Mouse (Mus musculus): ENCODE data around the gene Ppp1r14d. TPM values are rescaled to one million over a fixed set of nuclear protein-coding genes. Genes with fewer than 3 reads are reported as not detected.

The Ppp1r14d gene
- polyA plus RNA-seq, 1 experiment from 2014 or later = not detected

- H3K36me3 ChIP-seq (replicated peaks; ENCODE audit: control insufficient read depth, insufficient read depth, low read depth, low read length) = no peaks in the 10 kb centered on the region
- H3K4me3 ChIP-seq (ENCODE audit: low read depth, low read length) = no peak overlapping the region
- no peak overlapping the region for H3K9ac ChIP-seq (replicated peaks; ENCODE audit: low read length)
- H3K4me2 ChIP-seq (ENCODE audit: low read depth, low read length) = no peak overlapping the region
- H3K27me3 ChIP-seq (ENCODE audit: control insufficient read depth, insufficient read depth, low read length) = no peaks in the 10 kb centered on the region
- no peaks in the 10 kb centered on the region for H3K9me3 ChIP-seq (replicated peaks; ENCODE audit: control insufficient read depth, low read length)
- DNase-seq (ENCODE audit: low spot score) = no peak
- 56% methylated on average over 2 of the region's 2 CpGs for WGBS
- H3K27ac ChIP-seq (replicated peaks; ENCODE audit: low read depth, low read length) = no peak overlapping the region
- H3K4me1 ChIP-seq (ENCODE audit: control insufficient read depth, insufficient read depth, low read length) = no peaks in the 10 kb centered on the region
- no peak for ATAC-seq (replicated peaks; ENCODE audit: insufficient number of reproducible peaks, low FRiP score, low TSS enrichment, low read depth)
These were observed 31.6 kb upstream of the Ppp1r14d start for GRCm38 (mm10) chr2:119261326-119261725.

- no peaks in the 10 kb centered on the region for H3K9me3 ChIP-seq (replicated peaks; ENCODE audit: control insufficient read depth, low read length)
- no peaks in the 10 kb centered on the region for H3K27me3 ChIP-seq (ENCODE audit: control insufficient read depth, insufficient read depth, low read length)
- DNase-seq (ENCODE audit: low spot score) (no peak), ATAC-seq (replicated peaks; ENCODE audit: insufficient number of reproducible peaks, low FRiP score, low TSS enrichment, low read depth) (no peak)
- H3K9ac ChIP-seq (replicated peaks; ENCODE audit: low read length) = no peak overlapping the region
- no peaks in the 10 kb centered on the region for H3K36me3 ChIP-seq (replicated peaks; ENCODE audit: control insufficient read depth, insufficient read depth, low read depth, low read length)
- no peak overlapping the region for H3K27ac ChIP-seq (replicated peaks; ENCODE audit: low read depth, low read length)
- 93% methylated on average over 1 of the region's 1 CpGs for WGBS
- no peak overlapping the region for H3K4me3 ChIP-seq (ENCODE audit: low read depth, low read length)
- no peaks in the 10 kb centered on the region for H3K4me1 ChIP-seq (ENCODE audit: control insufficient read depth, insufficient read depth, low read length)
- H3K4me2 ChIP-seq (ENCODE audit: low read depth, low read length) = no peak overlapping the region
These were observed 30.8 kb upstream of the Ppp1r14d start for GRCm38 (mm10) chr2:119260518-119260917.

- no peaks in the 10 kb centered on the region for H3K4me1 ChIP-seq (ENCODE audit: control insufficient read depth, insufficient read depth, low read length)
- H3K36me3 ChIP-seq (replicated peaks; ENCODE audit: control insufficient read depth, insufficient read depth, low read depth, low read length) = no peaks in the 10 kb centered on the region
- H3K27me3 ChIP-seq (ENCODE audit: control insufficient read depth, insufficient read depth, low read length) = no peaks in the 10 kb centered on the region
- no peak overlapping the region for H3K4me3 ChIP-seq (ENCODE audit: low read depth, low read length)
- ATAC-seq (replicated peaks; ENCODE audit: insufficient number of reproducible peaks, low FRiP score, low TSS enrichment, low read depth) (no peak), DNase-seq (ENCODE audit: low spot score) (no peak)
- no peaks in the 10 kb centered on the region for H3K9me3 ChIP-seq (replicated peaks; ENCODE audit: control insufficient read depth, low read length)
- H3K4me2 ChIP-seq (ENCODE audit: low read depth, low read length) = no peak overlapping the region
- 19% methylated on average over 7 of the region's 7 CpGs for WGBS
- peak overlapping the region; percentile 22; the same call in 1 of the 2 replicates for H3K9ac ChIP-seq (replicated peaks; ENCODE audit: low read length)
- no peak overlapping the region for H3K27ac ChIP-seq (replicated peaks; ENCODE audit: low read depth, low read length)
These were observed 25.3 kb upstream of the Ppp1r14d start for GRCm38 (mm10) chr2:119254976-119255375.

- DNase-seq (ENCODE audit: low spot score) (peak; percentile 90), ATAC-seq (replicated peaks; ENCODE audit: insufficient number of reproducible peaks, low FRiP score, low TSS enrichment, low read depth) (peak; percentile 73)
- H3K36me3 ChIP-seq (replicated peaks; ENCODE audit: control insufficient read depth, insufficient read depth, low read depth, low read length) = no peaks in the 10 kb centered on the region
- H3K4me2 ChIP-seq (ENCODE audit: low read depth, low read length) = no peak overlapping the region
- no peak overlapping the region for H3K9ac ChIP-seq (replicated peaks; ENCODE audit: low read length)
- 15% methylated on average over 11 of the region's 11 CpGs for WGBS
- no peaks in the 10 kb centered on the region for H3K4me1 ChIP-seq (ENCODE audit: control insufficient read depth, insufficient read depth, low read length)
- H3K27me3 ChIP-seq (ENCODE audit: control insufficient read depth, insufficient read depth, low read length) = no peaks in the 10 kb centered on the region
- no peak overlapping the region for H3K4me3 ChIP-seq (ENCODE audit: low read depth, low read length)
- no peaks in the 10 kb centered on the region for H3K9me3 ChIP-seq (replicated peaks; ENCODE audit: control insufficient read depth, low read length)
- no peak overlapping the region for H3K27ac ChIP-seq (replicated peaks; ENCODE audit: low read depth, low read length)
These were observed 21.2 kb upstream of the Ppp1r14d start for GRCm38 (mm10) chr2:119250826-119251478.

- no peaks in the 10 kb centered on the region for H3K4me1 ChIP-seq (ENCODE audit: control insufficient read depth, insufficient read depth, low read length)
- H3K27ac ChIP-seq (replicated peaks; ENCODE audit: low read depth, low read length) = no peak overlapping the region
- H3K36me3 ChIP-seq (replicated peaks; ENCODE audit: control insufficient read depth, insufficient read depth, low read depth, low read length) = no peaks in the 10 kb centered on the region
- no peaks in the 10 kb centered on the region for H3K9me3 ChIP-seq (replicated peaks; ENCODE audit: control insufficient read depth, low read length)
- H3K27me3 ChIP-seq (ENCODE audit: control insufficient read depth, insufficient read depth, low read length) = no peaks in the 10 kb centered on the region
- no peak for DNase-seq (ENCODE audit: low spot score)
- 61% methylated on average over 5 of the region's 5 CpGs for WGBS
- H3K4me2 ChIP-seq (ENCODE audit: low read depth, low read length) = no peak overlapping the region
- no peak for ATAC-seq (replicated peaks; ENCODE audit: insufficient number of reproducible peaks, low FRiP score, low TSS enrichment, low read depth)
- 0 out of 2 replicates have a peak overlapping the region, but pooled peaks have one; percentile 9 for H3K9ac ChIP-seq (replicated peaks; ENCODE audit: low read length)
- no peak overlapping the region for H3K4me3 ChIP-seq (ENCODE audit: low read depth, low read length)
These were observed 20.7 kb upstream of the Ppp1r14d start for GRCm38 (mm10) chr2:119250377-119250776.

- Histone ChIP-seq H3K9me3 (replicated peaks; ENCODE audit: control insufficient read depth, low read length) (no peaks in the 10 kb centered on the region), H3K27me3 (ENCODE audit: control insufficient read depth, insufficient read depth, low read length) (no peaks in the 10 kb centered on the region), H3K4me1 (ENCODE audit: control insufficient read depth, insufficient read depth, low read length) (no peaks in the 10 kb centered on the region), H3K4me2 (ENCODE audit: low read depth, low read length) (no peak overlapping the region), H3K9ac (replicated peaks; ENCODE audit: low read length) (no peak overlapping the region), H3K4me3 (ENCODE audit: low read depth, low read length) (no peak overlapping the region), H3K27ac (replicated peaks; ENCODE audit: low read depth, low read length) (no peak overlapping the region), H3K36me3 (replicated peaks; ENCODE audit: control insufficient read depth, insufficient read depth, low read depth, low read length) (no peaks in the 10 kb centered on the region)
- DNase-seq (ENCODE audit: low spot score) (no peak), ATAC-seq (replicated peaks; ENCODE audit: insufficient number of reproducible peaks, low FRiP score, low TSS enrichment, low read depth) (no peak)
- WGBS = 58% methylated on average over 4 of the region's 4 CpGs
These were observed 19.9 kb upstream of the Ppp1r14d start for GRCm38 (mm10) chr2:119249592-119250061.

GRCm38 (mm10) chr2:119247904-119248303, 18.2 kb upstream of the Ppp1r14d start:
- H3K4me3 ChIP-seq (ENCODE audit: low read depth, low read length) = no peak overlapping the region
- H3K4me2 ChIP-seq (ENCODE audit: low read depth, low read length) = no peak overlapping the region
- no peaks in the 10 kb centered on the region for H3K4me1 ChIP-seq (ENCODE audit: control insufficient read depth, insufficient read depth, low read length)
- no peaks in the 10 kb centered on the region for H3K9me3 ChIP-seq (replicated peaks; ENCODE audit: control insufficient read depth, low read length)
- ATAC-seq (replicated peaks; ENCODE audit: insufficient number of reproducible peaks, low FRiP score, low TSS enrichment, low read depth) (no peak), DNase-seq (ENCODE audit: low spot score) (no peak)
- WGBS = 84% methylated on average over 9 of the region's 9 CpGs
- no peak overlapping the region for H3K27ac ChIP-seq (replicated peaks; ENCODE audit: low read depth, low read length)
- H3K27me3 ChIP-seq (ENCODE audit: control insufficient read depth, insufficient read depth, low read length) = no peaks in the 10 kb centered on the region
- H3K36me3 ChIP-seq (replicated peaks; ENCODE audit: control insufficient read depth, insufficient read depth, low read depth, low read length) = no peaks in the 10 kb centered on the region
- H3K9ac ChIP-seq (replicated peaks; ENCODE audit: low read length) = no peak overlapping the region

GRCm38 (mm10) chr2:119245246-119245645, 15.5 kb upstream of the Ppp1r14d start:
- Histone ChIP-seq H3K27me3 (ENCODE audit: control insufficient read depth, insufficient read depth, low read length) (no peaks in the 10 kb centered on the region; the same call in 1 of the 2 replicates), H3K4me1 (ENCODE audit: control insufficient read depth, insufficient read depth, low read length) (no peaks in the 10 kb centered on the region), H3K36me3 (replicated peaks; ENCODE audit: control insufficient read depth, insufficient read depth, low read depth, low read length) (no peaks in the 10 kb centered on the region), H3K4me3 (ENCODE audit: low read depth, low read length) (no peak overlapping the region), H3K9me3 (replicated peaks; ENCODE audit: control insufficient read depth, low read length) (no peaks in the 10 kb centered on the region), H3K4me2 (ENCODE audit: low read depth, low read length) (no peak overlapping the region), H3K9ac (replicated peaks; ENCODE audit: low read length) (no peak overlapping the region), H3K27ac (replicated peaks; ENCODE audit: low read depth, low read length) (no peak overlapping the region)
- DNase-seq (ENCODE audit: low spot score) = no peak
- ATAC-seq (replicated peaks; ENCODE audit: insufficient number of reproducible peaks, low FRiP score, low TSS enrichment, low read depth) = no peak
- WGBS = 86% methylated on average over 7 of the region's 7 CpGs
